Mouse (Mus musculus) duodenum, adult 2 months (tissue): ENCODE results near the gene Bves. TPM values are rescaled to one million over a fixed set of nuclear protein-coding genes. Genes with fewer than 3 reads are reported as not detected.

Source experiments
- polyA plus RNA-seq: library from polyadenylated mRNA; depleted of rRNA; stranded (reverse); fragments of >200 nt; gene quantifications from 2 replicates; pipeline ENCODE4 v1.2.3, GENCODE M21; 2012; ENCODE audit warnings: low replicate concordance; rRNA removed

Bves gene
- polyA plus RNA-seq, result 0.75 and 0.76 TPM in 2 replicates

GRCm38 (mm10) chr10:45335434-45336422 lies at the start of gene Bves:
Gene Bves, plus strand, starts transcription at chr10:45335772.

Other genes starting within 250 kb of the Bves start
- not detected in 2 replicates for gene Popdc3, start 157.7 kb upstream of the Bves start, polyA plus RNA-seq
- gene Lin28b, start 150.6 kb downstream of the Bves start, polyA plus RNA-seq, result not detected in 2 replicates
- gene Hace1, start 242.1 kb downstream of the Bves start, polyA plus RNA-seq, result 3.8 and 4.1 TPM in 2 replicates